Mouse (Mus musculus): ENCODE measurements around the gene Stx8.
A peak's percentile ranks its signal among the peaks of the same experiment; 100 is the strongest.

The Stx8 gene

DNA sequence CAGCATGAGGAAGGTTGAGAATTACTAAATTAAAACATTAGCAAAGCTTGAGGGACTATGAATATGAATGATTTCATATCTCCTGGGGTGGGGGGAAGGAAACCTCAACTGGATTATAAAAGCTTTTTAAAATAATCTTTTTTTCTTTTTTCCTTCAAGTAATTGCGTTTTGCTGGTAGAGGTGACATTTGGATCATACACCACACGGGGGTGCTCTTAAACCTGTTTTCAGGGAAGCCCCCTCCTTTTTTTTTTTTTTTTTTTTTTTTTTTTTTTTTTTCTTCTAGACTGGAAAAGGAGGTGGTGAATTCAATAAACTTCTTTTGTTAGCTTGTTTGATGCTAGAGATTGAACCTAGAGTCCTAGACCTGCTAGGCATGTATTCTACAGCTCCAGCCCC, 9.3 kb downstream of the Stx8 start:
- DNase-seq (ENCODE audit: low spot score) = no peak

DNA sequence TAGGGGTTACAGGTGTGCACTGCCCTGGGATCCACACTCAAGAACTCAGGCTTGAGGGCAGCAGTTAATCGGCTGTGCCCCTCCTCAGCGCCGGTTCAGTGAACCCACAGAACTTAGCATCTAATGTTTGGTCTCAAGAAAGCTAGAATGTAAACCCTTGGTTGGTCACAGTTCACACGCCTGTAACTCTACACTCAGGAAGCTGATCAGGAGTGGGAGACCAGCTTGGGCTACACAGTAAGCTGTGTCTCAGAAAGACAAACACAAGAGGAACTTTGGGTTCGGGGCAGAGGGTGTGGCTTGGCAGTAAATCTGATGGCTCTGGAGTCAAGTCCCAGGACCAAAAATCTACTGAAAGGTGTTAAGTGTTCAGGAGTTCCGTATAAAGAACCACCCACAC, 17.6 kb downstream of the Stx8 start:
- no peak for DNase-seq (ENCODE audit: low spot score)

DNA sequence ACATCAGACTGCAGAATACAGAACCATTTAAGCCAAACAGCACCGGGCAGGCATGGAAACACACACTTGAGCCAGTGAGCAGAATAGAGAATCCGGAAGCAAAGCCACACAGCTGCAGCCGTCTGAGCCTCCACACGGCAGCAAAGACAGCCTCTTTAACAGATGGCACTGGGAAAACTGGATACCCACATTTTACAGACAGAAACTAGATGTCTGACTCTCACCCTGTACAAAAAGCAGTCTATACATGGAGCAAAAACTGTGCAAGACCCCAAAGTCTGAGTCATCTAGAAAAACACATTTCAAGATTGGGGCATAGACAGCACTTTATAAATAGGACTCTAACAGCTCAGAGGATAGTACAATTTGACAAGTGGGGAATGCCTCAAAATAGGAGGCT, 25.2 kb downstream of the Stx8 start:
- no peak for DNase-seq (ENCODE audit: low spot score)

DNA sequence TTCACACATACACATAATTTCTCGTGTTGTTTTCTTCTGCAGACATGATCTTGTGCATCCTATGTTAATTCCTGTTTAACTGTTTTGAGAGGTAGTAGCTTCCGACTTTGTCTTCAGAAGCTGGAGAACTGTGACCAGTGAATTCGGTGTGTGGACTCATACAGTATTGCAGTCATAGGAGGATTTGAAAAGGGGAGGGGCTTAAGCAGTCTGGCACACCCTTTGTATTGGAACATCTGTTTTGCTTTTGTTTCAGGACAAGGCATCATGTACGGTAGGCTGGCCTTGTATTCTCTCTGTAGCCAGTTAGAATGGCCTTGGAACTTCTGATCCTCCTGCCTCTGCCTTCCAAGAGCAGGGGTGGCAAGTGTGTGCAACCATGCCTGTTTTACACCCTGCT, 30.0 kb downstream of the Stx8 start:
- no peak for DNase-seq (ENCODE audit: low spot score)

DNA sequence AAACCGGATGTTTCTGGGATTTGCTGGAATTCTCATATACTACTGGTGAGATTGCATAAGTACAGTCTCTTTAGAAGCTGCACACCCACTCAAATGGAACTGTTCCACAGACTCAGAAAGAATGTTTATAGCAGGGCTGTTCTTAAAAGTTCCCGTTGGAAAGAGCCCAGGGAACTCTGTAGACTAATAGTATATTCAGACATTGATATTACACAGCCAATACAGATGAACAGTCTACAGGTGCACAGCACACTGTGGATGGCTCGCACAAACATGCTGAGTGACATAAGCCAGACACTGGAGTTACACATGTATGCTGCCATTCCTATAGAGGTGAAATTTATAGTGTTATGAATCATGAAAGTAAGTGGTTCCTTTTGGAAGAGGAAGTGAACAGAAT, 32.9 kb downstream of the Stx8 start:
- DNase-seq (ENCODE audit: low spot score) = no peak

DNA sequence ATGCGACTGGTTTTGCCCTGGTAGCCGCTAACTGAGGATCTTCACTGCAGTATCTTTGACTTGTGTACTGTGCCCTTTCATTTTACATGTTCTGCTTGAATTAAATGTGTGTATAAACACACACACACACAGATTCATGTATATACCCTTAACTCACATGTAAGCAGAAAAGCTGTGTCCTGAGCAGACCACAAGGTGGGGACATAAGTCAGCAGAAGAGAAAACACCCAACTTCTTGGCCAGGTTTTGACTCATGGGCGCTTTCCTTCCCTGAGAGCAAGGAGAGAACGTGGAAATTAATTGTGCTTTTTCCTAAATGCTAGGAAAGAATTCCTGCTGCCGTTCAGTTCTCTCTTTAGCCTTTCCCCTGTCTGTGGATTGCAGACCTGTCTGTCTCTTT, 33.6 kb downstream of the Stx8 start:
- no peak for DNase-seq (ENCODE audit: low spot score)

DNA sequence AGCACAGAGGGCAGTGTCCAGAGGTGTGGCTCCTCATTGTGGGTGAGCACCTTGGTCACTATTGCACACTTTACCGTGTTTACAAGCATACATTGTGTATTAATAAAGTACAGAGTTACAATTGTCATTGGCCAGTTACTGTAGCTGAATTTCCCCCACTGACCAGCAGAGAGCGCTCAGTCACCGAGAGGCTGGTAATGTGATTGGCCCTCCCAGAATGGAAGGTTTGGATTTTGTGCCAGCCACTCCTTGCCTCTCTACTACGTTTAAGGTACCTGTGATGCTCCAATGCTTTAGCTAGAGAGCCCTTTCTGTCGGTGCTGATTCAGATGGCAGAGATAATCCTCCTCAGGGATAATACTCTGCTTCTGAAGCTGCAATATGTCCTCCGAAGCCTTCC, 38.2 kb downstream of the Stx8 start:
- DNase-seq (ENCODE audit: low spot score) = peak; percentile 20

DNA sequence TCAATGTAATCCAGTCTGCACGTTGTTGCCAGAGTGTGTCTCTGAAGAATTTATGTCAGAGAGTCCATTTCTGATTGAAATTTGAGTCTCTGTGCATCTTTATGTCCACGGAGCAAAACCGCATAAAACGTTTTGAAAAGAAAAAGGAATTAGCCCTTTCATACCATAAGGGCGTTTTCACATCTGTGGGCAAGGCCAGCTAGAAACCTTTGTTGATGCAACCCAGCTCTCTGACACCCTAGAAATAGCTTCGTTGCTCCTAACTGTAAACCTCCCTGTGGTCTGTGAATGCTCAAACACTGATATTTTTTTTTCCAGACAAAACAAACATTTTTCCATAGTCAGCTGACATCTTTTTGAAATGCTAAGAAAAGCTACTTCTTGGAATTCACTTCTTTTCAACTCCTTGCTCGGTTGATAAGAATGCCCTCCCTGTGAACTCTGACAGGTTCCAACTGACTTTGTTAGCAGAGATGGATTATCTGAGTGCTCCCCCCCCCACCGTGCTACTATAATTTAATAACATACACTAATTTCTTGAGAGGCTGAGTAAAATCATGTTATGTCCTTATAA, 40.3 kb downstream of the Stx8 start:
- DNase-seq (ENCODE audit: low spot score) = no peak

DNA sequence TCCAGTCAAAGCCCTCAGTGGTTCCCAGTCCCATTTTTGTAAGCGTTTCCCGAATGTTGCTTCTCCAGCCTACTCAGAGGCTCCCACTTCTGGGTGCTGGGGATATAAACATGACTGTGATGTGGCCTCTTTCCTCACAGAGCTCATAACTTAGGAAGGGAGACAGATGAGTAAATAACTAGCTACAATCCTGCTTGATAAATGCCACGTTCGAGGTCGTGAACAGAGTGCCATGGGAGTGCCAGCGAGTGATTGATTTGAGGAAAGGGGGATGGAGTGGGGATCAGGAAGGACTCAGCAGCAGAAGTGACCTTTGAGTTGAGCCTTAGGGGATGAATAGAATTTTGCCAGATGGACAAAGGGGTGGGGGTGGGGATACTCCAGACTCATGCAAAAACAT, 41.7 kb downstream of the Stx8 start:
- DNase-seq (ENCODE audit: low spot score) = no peak

DNA sequence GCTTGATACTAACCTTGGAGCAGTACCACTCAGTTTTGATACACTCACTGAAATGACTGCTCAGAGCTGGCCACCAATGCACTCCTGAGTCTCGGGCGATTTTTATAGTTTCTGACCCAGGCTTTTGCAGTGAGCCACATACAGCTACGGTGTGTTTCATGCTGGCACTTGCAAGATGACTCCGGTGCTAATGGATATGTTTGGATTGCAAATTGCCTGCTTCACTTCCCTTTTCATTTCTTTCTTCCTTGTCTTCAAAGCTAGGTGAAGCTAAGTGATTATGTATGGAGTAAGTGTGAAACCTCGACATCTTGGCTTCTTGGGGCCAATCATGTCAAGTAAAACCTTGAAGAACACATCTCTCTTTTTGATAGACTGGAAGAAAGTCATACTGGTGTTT, 43.4 kb downstream of the Stx8 start:
- DNase-seq (ENCODE audit: low spot score) = no peak

DNA sequence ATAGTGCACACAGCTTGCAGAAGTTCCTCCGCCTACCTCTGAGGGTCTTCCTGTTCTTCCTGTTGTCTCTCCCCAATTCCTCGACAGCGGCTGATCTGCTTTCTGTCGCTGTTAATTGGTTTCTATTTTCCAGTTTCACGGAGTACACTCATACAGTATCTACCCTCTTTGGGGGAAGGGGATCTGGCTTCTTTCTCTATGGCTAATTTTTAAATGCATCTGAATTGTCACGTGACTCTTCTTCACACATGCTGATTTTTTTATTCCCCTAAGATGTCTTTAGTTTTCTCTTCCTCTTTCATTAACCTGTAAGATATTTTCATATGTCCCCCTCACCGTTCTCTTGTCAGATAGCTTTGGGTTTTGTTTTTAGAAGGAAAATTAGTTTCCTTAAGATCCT, 46.2 kb downstream of the Stx8 start:
- no peak for DNase-seq (ENCODE audit: low spot score)

DNA sequence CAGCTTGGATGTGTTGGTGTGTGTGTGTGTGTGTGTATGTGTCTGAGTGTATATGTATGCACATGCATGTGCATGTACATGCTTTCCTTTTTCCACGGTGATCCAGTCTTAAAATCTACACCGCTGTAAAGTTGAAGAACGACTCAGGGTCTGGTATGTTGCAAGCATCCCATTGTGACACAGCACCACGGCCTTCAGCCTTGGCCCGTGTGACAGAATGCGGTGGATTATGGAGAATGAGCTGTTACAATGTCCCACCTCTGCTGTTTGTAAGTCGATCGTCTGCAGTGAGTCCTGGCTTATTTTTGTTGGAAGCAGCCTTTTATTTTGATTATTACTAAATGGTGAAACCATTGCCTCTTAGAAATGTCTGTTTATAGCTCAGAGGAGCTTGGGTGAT, 52.2 kb downstream of the Stx8 start:
- DNase-seq (ENCODE audit: low spot score) = no peak

DNA sequence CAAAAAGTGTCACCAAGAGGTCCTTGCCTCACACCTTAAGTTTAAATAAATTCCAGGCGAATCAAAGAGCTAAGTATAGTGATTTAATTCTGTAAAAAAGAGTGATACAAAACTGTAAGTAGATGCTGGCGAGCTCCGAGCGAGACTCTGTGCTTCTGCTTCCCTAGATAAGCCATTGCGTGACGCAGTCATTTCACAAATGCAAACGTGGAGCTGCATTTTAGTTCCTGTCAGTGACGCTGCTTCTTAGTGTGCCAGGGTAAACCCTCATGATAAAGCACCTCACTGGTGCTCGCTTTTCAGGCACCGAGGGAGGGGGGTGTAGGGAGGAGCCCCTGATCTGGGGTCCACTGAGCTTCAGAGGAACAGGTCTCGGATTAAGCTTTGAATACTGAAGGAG, 53.2 kb downstream of the Stx8 start:
- DNase-seq (ENCODE audit: low spot score) = no peak

DNA sequence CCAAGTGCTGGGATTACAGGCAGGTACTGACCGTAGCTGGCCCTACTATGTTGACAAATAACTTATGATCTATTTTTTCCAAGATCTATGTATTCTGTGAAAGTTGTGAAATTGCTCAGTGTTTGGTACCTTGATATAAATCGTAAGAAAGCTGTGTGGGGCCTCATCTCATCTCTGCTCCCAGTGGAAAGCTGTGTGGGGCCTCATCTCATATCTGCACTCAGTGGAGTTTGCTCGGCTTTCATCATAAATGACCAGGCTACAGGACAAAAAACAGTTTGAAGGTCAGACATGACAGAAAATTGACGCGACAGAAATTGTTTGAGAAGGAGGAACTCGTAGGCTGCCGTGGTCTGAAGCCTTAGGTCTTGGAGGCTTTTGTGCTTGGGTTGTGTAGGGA, 56.0 kb downstream of the Stx8 start:
- no peak for DNase-seq (ENCODE audit: low spot score)

DNA sequence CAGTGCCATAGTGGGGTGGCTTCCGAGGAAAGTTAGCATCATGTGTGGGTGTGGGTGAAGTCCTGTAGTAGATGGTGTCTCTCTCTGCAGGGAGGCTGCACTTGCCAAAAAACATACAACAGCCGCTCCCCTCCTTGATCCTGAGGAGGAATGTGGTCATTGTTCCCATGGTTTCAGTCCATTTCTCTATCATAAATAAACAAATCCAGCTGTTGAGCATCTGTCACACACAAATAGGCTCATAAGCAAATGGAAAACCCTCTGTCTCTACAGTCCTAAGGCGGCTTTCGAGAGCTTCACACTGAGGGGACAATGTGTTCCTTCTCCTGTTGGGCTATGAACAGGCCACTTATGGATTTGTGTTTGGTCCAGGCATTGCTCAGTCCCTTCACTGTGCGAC, 56.9 kb downstream of the Stx8 start:
- DNase-seq (ENCODE audit: low spot score) = no peak

DNA sequence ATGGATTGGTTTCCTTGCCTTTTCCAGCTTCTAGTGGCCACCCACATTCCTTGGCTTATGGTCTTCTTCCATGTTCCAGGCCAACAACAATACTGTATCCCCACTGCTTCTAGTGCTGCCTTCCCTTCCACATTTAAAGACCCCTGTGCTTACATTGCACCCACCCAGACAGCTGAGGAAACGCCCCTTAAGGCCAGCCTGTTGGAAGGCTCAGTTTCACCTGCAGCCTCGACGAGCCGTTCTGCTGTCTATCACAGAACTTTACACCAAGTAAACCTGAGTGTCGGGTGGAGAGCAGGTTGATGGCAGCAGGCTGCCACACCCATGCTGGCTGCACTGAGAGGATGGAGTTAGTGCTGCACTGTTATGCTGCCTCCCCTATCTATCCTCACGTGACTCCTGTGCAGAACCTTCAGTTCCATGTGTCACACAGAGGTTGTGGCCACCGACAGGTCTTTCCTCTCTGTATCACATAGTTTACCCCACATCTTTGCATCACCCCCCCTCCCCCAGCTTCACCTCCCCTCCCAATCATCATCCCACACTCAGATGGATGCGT, 57.9 kb downstream of the Stx8 start:
- DNase-seq (ENCODE audit: low spot score) = no peak

DNA sequence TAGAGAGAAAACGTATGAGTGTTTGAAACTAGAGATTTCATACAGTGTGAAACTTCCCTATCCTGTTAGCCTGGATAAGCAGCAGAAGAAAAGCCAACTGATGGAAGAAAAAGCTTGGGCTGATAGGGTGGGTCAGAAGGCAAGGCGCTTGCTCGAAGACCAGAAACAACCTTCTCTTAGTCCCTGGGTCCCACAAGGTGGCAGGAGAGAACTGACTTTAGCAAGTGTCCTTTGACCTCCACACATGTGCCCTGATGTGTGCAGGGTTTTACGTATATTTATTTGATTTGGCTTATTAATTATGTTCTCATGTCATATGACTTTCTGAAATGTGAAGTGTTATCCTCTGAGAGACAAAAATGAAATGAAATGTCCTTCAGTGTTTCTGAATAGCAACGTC, 60.6 kb downstream of the Stx8 start:
- DNase-seq (ENCODE audit: low spot score) = no peak

DNA sequence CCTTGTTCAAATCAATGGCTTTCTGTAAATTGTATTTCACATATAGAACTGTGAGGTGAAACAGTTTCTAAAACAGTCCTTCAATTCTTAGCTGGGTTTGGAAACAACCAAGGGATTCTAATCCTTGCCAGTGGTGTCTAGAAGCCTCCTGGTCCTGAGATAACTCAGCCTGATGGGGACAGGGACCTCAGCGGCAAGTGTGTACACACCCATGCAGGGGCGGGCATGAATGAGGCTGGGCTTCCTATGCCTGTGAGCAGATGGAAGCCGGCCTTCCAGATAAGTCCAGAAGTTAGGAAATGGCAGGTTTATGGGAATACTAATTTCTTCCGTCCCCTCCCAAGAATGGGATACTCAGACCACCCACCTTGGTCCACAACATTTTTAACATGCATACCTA, 63.1 kb downstream of the Stx8 start:
- peak; percentile 9 for DNase-seq (ENCODE audit: low spot score)

DNA sequence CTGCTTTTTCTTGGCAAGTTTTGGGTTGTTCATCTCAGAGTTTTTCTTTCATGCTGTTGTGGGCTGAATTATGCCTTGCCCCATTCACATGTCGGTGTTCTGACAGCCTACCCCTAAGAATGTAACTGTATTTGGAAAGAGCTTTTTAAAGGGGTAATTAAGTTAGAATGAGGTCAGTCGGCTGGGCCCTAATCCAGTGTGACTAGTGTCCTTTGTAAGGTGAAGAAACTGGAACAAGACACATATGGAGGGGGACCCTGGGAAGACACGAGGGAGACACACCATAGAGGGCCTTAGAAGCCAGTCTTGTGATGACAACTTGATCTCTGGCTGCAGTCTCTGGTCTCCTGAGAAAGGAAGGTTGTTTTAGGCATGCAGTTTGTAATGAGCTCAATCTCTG, 63.9 kb downstream of the Stx8 start:
- no peak for DNase-seq (ENCODE audit: low spot score)

DNA sequence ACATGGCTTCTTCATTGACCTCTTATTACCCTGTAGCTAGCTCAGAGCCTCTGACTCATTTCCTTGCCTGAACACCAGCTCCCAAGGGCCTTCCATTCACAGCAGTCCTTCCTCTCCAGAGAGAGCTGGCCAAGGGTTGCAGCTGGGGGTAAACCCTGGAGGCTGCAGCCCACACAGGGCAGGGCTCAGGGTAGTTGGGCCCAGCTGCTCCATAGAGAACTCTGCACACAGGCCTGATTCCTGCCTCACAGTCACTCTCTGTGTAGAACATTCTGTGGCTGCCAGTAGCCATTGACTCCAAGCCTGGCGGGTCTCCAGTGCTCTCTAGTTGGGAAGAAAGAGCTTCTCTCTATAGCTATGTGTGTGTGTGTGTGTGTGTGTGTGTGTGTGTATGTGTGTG, 64.8 kb downstream of the Stx8 start:
- DNase-seq (ENCODE audit: low spot score) = no peak

DNA sequence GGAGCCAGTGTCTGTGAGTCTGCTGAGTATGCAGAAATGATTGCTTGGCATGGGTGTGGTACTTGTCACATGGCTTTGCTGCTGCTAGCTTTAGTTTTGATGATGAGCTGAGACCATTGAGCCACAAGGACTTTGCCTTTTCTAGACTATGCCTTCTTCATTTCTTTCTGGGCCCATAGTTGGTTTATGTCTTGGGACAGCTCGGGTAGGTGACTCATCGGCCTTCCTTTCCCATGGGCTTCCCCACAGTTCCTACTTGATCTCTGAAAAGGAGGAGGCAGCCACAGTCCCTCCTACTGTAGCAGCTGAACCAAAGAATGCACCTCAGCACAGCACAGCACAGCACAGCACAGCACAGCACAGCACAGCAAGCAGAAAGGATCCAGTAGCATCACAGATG, 66.5 kb downstream of the Stx8 start:
- DNase-seq (ENCODE audit: low spot score) = no peak

DNA sequence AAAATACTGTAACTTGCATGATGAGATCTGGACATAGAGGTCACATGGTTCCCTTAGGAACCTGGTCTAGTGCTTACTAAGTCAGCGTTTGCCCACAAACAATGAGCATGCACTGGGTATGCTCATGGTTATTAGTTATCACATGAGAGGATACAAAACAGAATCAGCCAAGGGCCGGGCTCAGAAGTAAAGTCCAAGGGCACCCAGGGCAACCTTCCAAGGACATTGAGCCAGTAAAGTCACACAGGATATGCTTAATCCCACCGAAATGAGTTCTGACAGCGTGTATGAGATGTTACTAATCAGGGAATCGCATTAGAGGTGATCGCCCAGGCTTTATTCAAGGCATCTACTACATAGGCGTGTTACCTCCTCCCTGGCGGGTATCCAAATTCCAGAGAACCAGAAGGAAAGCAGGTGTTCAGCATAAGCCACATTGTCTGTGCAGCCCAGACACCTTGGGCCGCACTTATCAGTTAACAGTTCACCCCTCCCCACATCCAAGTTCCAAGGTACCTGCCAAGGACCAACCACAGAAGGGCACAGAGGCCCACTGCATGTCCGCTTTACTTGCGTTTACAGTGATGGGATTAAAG, 67.4 kb downstream of the Stx8 start:
- no peak for DNase-seq (ENCODE audit: low spot score)

DNA sequence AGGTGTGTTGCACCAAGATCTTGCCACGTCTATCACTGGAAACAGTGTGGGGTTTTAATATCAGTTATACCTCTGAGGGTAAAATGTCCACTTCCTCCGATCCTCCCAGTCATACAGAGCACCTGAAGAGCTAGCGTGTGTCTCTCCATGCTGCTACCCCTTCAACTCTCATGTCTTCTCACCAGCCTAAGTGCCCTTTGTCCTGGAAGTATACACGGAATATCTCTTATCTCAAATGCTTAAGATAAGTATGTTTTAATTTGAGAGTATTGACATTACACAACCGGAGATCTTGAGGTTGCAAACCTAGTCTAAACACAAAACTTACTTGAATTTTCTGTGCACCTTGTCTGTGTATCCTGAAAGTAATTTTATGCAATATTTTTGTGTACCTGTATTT, 68.4 kb downstream of the Stx8 start:
- DNase-seq (ENCODE audit: low spot score) = no peak

DNA sequence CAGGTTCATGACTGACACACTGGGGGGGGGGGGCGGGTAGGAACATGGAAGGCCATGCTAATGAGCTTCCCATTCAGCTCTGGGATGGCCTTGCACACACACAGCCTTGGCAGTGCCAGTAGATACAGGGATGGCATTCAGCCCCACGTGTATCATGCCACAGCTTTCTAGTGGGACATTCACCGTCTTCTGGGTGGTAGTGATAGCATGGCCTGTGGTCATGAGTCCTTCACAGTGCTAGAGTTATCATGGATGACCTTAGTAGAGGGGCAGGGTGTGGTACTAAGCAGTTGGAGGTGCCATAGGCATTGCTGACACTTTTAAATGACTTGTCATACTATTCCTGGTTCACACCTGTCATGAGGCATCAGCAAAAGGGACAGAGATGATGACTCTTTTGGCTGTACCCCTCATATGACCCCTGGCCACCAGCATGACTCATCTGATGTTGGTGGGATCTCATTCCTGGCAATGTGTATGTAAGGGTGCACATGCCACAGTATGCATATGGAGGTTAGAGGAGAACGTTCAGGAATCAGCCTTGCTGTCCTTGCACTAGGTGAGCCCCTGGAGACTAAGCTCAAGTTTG, 69.4 kb downstream of the Stx8 start:
- DNase-seq (ENCODE audit: low spot score) = no peak

Measured in c-Kit-positive CD71-positive TER-119-positive erythroid progenitor cells, embryonic 14.5 days (primary cell).